Mouse (Mus musculus) cerebellum, adult 8-10 months (tissue): Measurements from ENCODE around the gene Ctf2.

Experiments used
- DNase-seq: peaks from one replicate; pipeline ENCODE4 v3.0.0; 2022

Gene Ctf2

GRCm38 (mm10) chr7:127680541-127680940 is 51.4 kb downstream of the Ctf2 start:
- DNase-seq: no peak

- DNase-seq: no peak
Measured at GRCm38 (mm10) chr7:127678811-127679210, 53.2 kb downstream of the Ctf2 start.

- no peak for DNase-seq
Measured at GRCm38 (mm10) chr7:127677609-127678008, 54.4 kb downstream of the Ctf2 start.

GRCm38 (mm10) chr7:127677077-127677476 is 54.9 kb downstream of the Ctf2 start:
- DNase-seq: peak; percentile 50

- DNase-seq: no peak
Measured at GRCm38 (mm10) chr7:127675391-127675811, 56.6 kb downstream of the Ctf2 start.

- peak; percentile 88 for DNase-seq
Measured at GRCm38 (mm10) chr7:127674977-127675376, 57.0 kb downstream of the Ctf2 start.

- DNase-seq: no peak
Measured at GRCm38 (mm10) chr7:127672776-127673175, 59.2 kb downstream of the Ctf2 start.

GRCm38 (mm10) chr7:127671880-127672774 is 59.8 kb downstream of the Ctf2 start:
- DNase-seq: no peak
